19 mouse cellular contexts compared by ENCODE assay signal in genomic region chr10:125266322-125266721, GRCm38 (mm10).
DNase-seq lines count a peak whose midpoint lies in the region; ATAC-seq and TF ChIP-seq lines count a peak whose summit lies in the region.
"Had no signal": no experiment of that assay in that cellular context is flagged by ENCODE, and none has a peak within 500 bp of the region (broad histone marks: within the 10 kb centered on the region; RNA-seq: fewer than 3 reads in every experiment).

No protein-coding gene starts in this region.

- DNase-seq in lung, embryonic 14.5 days, result no peak
- DNase-seq in lung, postnatal 36 days, result no peak
- DNase-seq in cerebellum, adult 2 months, result no peak
- DNase-seq in frontal cortex, postnatal 36 days (ENCODE audit: low spot score in 2 of 2), result no peak
- DNase-seq: cerebellum, adult 11 months; gastrocnemius, postnatal 14 days; kidney, adult 11 months; kidney, postnatal 4 days; liver, embryonic 13.5 days had no signal

- no peak overlapping the region for H3K4me2 ChIP-seq in heart, embryonic 12.5 days
- H3K4me2 ChIP-seq in heart, embryonic 11.5 days, result no peak overlapping the region
- no peak overlapping the region for H3K4me2 ChIP-seq in lung, embryonic 14.5 days
- peak overlapping the region; percentile 7; the same call in 1 of the 2 replicates for H3K4me2 ChIP-seq in intestine, embryonic 16.5 days (ENCODE audit: low read depth, low read length)
- H3K4me2 ChIP-seq: hindbrain, embryonic 15.5 days; kidney, embryonic 15.5 days; limb, embryonic 13.5 days; liver, embryonic 13.5 days; midbrain, embryonic 12.5 days had no signal

- H3K36me3 ChIP-seq in heart, embryonic 12.5 days, result no peaks in the 10 kb centered on the region
- no peaks in the 10 kb centered on the region for H3K36me3 ChIP-seq in heart, embryonic 11.5 days (ENCODE audit: control insufficient read depth, insufficient read depth, low read length)
- H3K36me3 ChIP-seq in lung, embryonic 14.5 days (ENCODE audit: insufficient read depth), result no peaks in the 10 kb centered on the region
- no peaks in the 10 kb centered on the region for H3K36me3 ChIP-seq in intestine, embryonic 16.5 days (ENCODE audit: control insufficient read depth, insufficient read depth, low read length)
- H3K36me3 ChIP-seq: embryonic facial prominence, embryonic 10.5 days; hindbrain, embryonic 15.5 days; kidney, embryonic 15.5 days; limb, embryonic 13.5 days; liver, embryonic 13.5 days; midbrain, embryonic 12.5 days had no signal

- no peaks in the 10 kb centered on the region for H3K9me3 ChIP-seq in heart, embryonic 12.5 days (replicated peaks)
- no peaks in the 10 kb centered on the region for H3K9me3 ChIP-seq in heart, embryonic 11.5 days (replicated peaks; ENCODE audit: control insufficient read depth, low read length)
- no peaks in the 10 kb centered on the region for H3K9me3 ChIP-seq in lung, embryonic 14.5 days (ENCODE audit: low read depth, low read length)
- H3K9me3 ChIP-seq in intestine, embryonic 16.5 days (ENCODE audit: control insufficient read depth, low read length), result no peaks in the 10 kb centered on the region
- H3K9me3 ChIP-seq: embryonic facial prominence, embryonic 10.5 days; hindbrain, embryonic 15.5 days; kidney, embryonic 15.5 days; limb, embryonic 13.5 days; liver, embryonic 13.5 days; midbrain, embryonic 12.5 days had no signal

- 32% methylated on average over 4 of the region's 4 CpGs for WGBS in heart, embryonic 12.5 days
- WGBS in heart, embryonic 11.5 days (ENCODE audit: insufficient replicate concordance), result 45% methylated on average over 4 of the region's 4 CpGs
- WGBS in lung, embryonic 14.5 days, result 45% methylated on average over 4 of the region's 4 CpGs
- WGBS in intestine, embryonic 16.5 days, result 46% methylated on average over 4 of the region's 4 CpGs
- 58% methylated on average over 4 of the region's 4 CpGs for whole genome bisulfite sequencing in cerebellum, adult 2 months

- peaks cover 18% of the 10 kb centered on the region for H3K4me1 ChIP-seq in heart, embryonic 12.5 days (replicated peaks)
- 0 out of 2 replicates have a peak, but pooled peaks cover 5% of the 10 kb centered on the region for H3K4me1 ChIP-seq in heart, embryonic 11.5 days (ENCODE audit: control insufficient read depth, insufficient read depth, low read length)
- peaks cover 5% of the 10 kb centered on the region; the same call in 1 of the 2 replicates for H3K4me1 ChIP-seq in lung, embryonic 14.5 days (ENCODE audit: insufficient read depth)
- H3K4me1 ChIP-seq in intestine, embryonic 16.5 days (ENCODE audit: control insufficient read depth, insufficient read depth, low read length), result no peaks in the 10 kb centered on the region
- H3K4me1 ChIP-seq in cerebellum, adult 2 months (ENCODE audit: control insufficient read depth, insufficient read depth, low read length), result peaks cover 9% of the 10 kb centered on the region
- H3K4me1 ChIP-seq: embryonic facial prominence, embryonic 10.5 days; hindbrain, embryonic 15.5 days; kidney, embryonic 15.5 days; liver, embryonic 13.5 days; midbrain, embryonic 12.5 days had no signal

- 0 out of 2 replicates have a peak overlapping the region, but pooled peaks have one; percentile 13 for H3K27ac ChIP-seq in heart, embryonic 12.5 days (ENCODE audit: poor library complexity, severe bottlenecking)
- H3K27ac ChIP-seq in heart, embryonic 11.5 days (ENCODE audit: low read depth, low read length), result no peak overlapping the region
- peak overlapping the region; percentile 50; the same call in 1 of the 2 replicates for H3K27ac ChIP-seq in lung, embryonic 14.5 days (ENCODE audit: low read depth)
- H3K27ac ChIP-seq in intestine, embryonic 16.5 days (ENCODE audit: low read length), result no peak overlapping the region
- no peak overlapping the region for H3K27ac ChIP-seq in cerebellum, adult 2 months (ENCODE audit: insufficient read depth, low read length)
- H3K27ac ChIP-seq: embryonic facial prominence, embryonic 10.5 days; hindbrain, embryonic 15.5 days; kidney, embryonic 15.5 days; limb, embryonic 13.5 days; liver, embryonic 13.5 days; macrophage; midbrain, embryonic 12.5 days had no signal

- no peaks in the 10 kb centered on the region for H3K27me3 ChIP-seq in heart, embryonic 12.5 days (replicated peaks)
- no peaks in the 10 kb centered on the region for H3K27me3 ChIP-seq in heart, embryonic 11.5 days (ENCODE audit: control insufficient read depth, insufficient read depth, low read length)
- H3K27me3 ChIP-seq in lung, embryonic 14.5 days (ENCODE audit: insufficient read depth, low read length), result no peaks in the 10 kb centered on the region
- H3K27me3 ChIP-seq in intestine, embryonic 16.5 days (replicated peaks; ENCODE audit: control insufficient read depth, insufficient read depth, low read length), result no peaks in the 10 kb centered on the region
- no peaks in the 10 kb centered on the region for H3K27me3 ChIP-seq in cerebellum, adult 2 months (ENCODE audit: control insufficient read depth, insufficient read depth, low read length)
- H3K27me3 ChIP-seq: hindbrain, embryonic 15.5 days; kidney, embryonic 15.5 days; limb, embryonic 13.5 days; liver, embryonic 13.5 days; midbrain, embryonic 12.5 days; Patski had no signal

- TF ChIP-seq POLR2A in cerebellum, adult 2 months (IDR thresholded peaks at IDR 0.05; ENCODE audit: borderline replicate concordance, insufficient read depth, low read length), result no peak

- no peak for ATAC-seq in heart, embryonic 12.5 days (ENCODE audit: insufficient number of reproducible peaks, low FRiP score)
- no peak; the same call in 1 of the 2 replicates for ATAC-seq in heart, embryonic 11.5 days (replicated peaks; ENCODE audit: insufficient number of reproducible peaks, low FRiP score, low TSS enrichment)
- ATAC-seq in lung, embryonic 14.5 days (ENCODE audit: insufficient read depth), result no peak
- no peak for ATAC-seq in intestine, embryonic 16.5 days

- H3K9ac ChIP-seq in heart, embryonic 12.5 days, result no peak overlapping the region
- no peak overlapping the region for H3K9ac ChIP-seq in heart, embryonic 11.5 days (ENCODE audit: low read depth, low read length)
- no peak overlapping the region for H3K9ac ChIP-seq in lung, embryonic 14.5 days
- no peak overlapping the region for H3K9ac ChIP-seq in intestine, embryonic 16.5 days (ENCODE audit: low read depth, low read length)
- H3K9ac ChIP-seq: hindbrain, embryonic 15.5 days; kidney, embryonic 15.5 days; limb, embryonic 13.5 days; liver, embryonic 13.5 days; midbrain, embryonic 12.5 days had no signal

- no peak for TF ChIP-seq CTCF in lung, embryonic 14.5 days (IDR thresholded peaks at IDR 0.05; ENCODE audit: low read depth)
- TF ChIP-seq CTCF in cerebellum, adult 2 months (IDR thresholded peaks at IDR 0.05; ENCODE audit: borderline replicate concordance, insufficient read depth, low read depth, low read length), result no peak

- no peak overlapping the region for H3K4me3 ChIP-seq in heart, embryonic 12.5 days
- H3K4me3 ChIP-seq in heart, embryonic 11.5 days (ENCODE audit: low read depth, low read length), result no peak overlapping the region
- no peak overlapping the region for H3K4me3 ChIP-seq in lung, embryonic 14.5 days (ENCODE audit: low read depth, low read length)
- no peak overlapping the region for H3K4me3 ChIP-seq in intestine, embryonic 16.5 days (ENCODE audit: low read length)
- H3K4me3 ChIP-seq in cerebellum, adult 2 months (replicated peaks; ENCODE audit: insufficient read depth, low read depth, low read length), result no peak overlapping the region
- H3K4me3 ChIP-seq: embryonic facial prominence, embryonic 10.5 days; hindbrain, embryonic 15.5 days; kidney, embryonic 15.5 days; limb, embryonic 13.5 days; liver, embryonic 13.5 days; midbrain, embryonic 12.5 days had no signal

Comparison
In these comparisons a context has a peak if more than half of its experiments do, and no peak if none do; other contexts are left out.
1. H3K27ac ChIP-seq: peak in heart, embryonic 12.5 days (single experiment) and lung, embryonic 14.5 days (single experiment); none in heart, embryonic 11.5 days (single experiment), intestine, embryonic 16.5 days (single experiment) and cerebellum, adult 2 months (single experiment).